Mouse (Mus musculus): ENCODE measurements around the gene Asphd1.

- TF ChIP-seq EP300 (IDR thresholded peaks at IDR 0.05; ENCODE audit: low read depth) (no peak), CTCF (IDR thresholded peaks at IDR 0.05; ENCODE audit: low read depth) (no peak)
Measured at GRCm38 (mm10) chr7:126982054-126982453, 32.7 kb upstream of the Asphd1 start.

Measured in liver, embryonic 14.5 days (tissue).